Mouse (Mus musculus): ENCODE measurements around the gene F11. TPM values are rescaled to one million over a fixed set of nuclear protein-coding genes. Genes with fewer than 3 reads are reported as not detected.

F11 gene
- polyA plus RNA-seq, 1 experiment from 2014 or later = not detected

DNA sequence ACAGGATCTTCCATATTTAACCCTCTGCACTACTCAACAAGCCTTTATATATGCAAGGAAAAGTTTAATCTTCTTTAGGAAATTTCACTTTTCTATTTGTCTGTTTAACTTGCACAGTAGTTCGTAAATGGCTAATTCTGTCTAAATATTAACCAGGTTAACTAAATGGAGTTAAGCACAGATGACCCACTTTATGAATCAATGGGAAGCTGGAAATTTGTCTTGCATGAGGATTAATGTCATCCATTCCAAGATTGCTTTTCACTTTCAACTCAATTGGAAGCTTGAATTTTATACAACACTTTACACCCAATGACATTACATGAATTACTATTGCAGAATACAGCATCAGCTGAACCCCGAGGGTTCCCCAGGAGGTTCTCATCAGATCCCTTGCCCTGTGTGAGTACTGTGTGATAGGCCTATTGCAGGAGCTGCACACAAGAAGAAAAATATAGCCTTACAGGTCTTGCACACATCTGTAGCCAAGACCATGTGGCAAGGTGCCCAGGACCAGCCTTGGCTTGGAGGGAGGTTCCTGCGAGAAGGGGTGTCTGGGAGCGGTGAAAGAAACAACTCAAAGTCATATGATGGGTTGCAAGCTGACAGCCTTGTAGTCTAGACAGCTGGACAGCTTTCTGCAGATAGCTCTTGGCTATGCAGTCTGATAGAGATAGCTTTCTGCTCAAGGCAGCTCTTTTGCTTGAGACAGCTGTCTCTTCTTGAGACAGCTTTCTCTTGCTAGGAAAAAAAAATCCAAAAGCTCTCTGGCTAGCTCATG is 6.0 kb upstream of the F11 start:
- H3K36me3 ChIP-seq (replicated peaks) = no peaks in the 10 kb centered on the region
- 93% methylated on average over 4 of the region's 4 CpGs for WGBS
- no peak overlapping the region for H3K4me2 ChIP-seq

DNA sequence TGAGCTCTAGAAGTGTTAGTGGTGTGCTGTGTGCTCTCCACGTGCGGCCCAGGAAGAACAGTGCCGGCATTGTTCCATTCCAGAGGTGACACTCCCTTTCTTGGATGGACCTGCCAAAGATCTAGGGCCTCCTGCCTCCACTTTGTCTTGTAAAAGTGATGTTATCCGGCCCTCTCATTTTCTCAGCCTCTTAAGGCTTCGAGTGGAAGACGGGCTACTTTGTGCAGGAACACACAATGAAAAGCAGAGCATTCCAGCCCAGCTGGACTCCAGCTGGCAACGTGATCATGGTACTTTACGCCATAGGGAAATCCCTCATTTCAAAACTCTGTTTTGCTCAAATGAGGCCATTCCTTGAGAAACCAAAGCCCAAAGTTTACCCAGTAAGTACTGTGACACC is 5.2 kb upstream of the F11 start:
- Histone ChIP-seq H3K27me3 (replicated peaks) (no peaks in the 10 kb centered on the region), H3K4me3 (no peak overlapping the region), H3K4me1 (no peaks in the 10 kb centered on the region), H3K9ac (no peak overlapping the region), H3K4me2 (no peak overlapping the region), H3K36me3 (replicated peaks) (no peaks in the 10 kb centered on the region), H3K27ac (no peak overlapping the region), H3K9me3 (no peaks in the 10 kb centered on the region)
- ATAC-seq (replicated peaks) = no peak
- WGBS = 58% methylated on average over 8 of the region's 8 CpGs

More for the DNA sequence above, 6.0 kb upstream of the F11 start:
- Histone ChIP-seq H3K27me3 (replicated peaks) (no peaks in the 10 kb centered on the region), H3K4me3 (no peak overlapping the region), H3K9me3 (no peaks in the 10 kb centered on the region), H3K4me1 (no peaks in the 10 kb centered on the region), H3K9ac (no peak overlapping the region), H3K27ac (no peak overlapping the region)
- ATAC-seq (replicated peaks) = no peak

DNA sequence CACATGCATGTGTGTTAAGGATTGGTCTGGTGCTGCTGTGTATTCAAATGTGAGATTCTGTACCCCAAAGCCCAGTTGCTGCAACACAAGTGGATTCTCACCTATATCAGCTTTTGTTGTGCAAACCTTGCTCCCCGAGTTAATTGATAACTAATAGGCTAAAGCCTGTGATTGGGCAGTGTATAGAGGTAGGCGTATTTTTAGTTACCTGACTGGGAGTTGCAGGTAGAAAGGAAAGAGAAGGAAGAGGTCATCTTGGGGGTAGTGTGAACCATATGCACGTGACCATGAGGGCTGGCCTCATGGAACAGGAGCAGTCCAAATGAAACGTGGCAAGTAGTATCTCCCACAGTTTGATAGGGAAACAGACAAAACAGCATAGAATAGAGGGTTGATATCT is 3.1 kb upstream of the F11 start:
- Histone ChIP-seq H3K4me3 (no peak overlapping the region), H3K36me3 (replicated peaks) (no peaks in the 10 kb centered on the region), H3K27ac (no peak overlapping the region), H3K9ac (no peak overlapping the region), H3K27me3 (replicated peaks) (no peaks in the 10 kb centered on the region), H3K4me2 (no peak overlapping the region), H3K9me3 (no peaks in the 10 kb centered on the region), H3K4me1 (no peaks in the 10 kb centered on the region)
- no peak for ATAC-seq (replicated peaks)
- WGBS = 93% methylated on average over 4 of the region's 4 CpGs

DNA sequence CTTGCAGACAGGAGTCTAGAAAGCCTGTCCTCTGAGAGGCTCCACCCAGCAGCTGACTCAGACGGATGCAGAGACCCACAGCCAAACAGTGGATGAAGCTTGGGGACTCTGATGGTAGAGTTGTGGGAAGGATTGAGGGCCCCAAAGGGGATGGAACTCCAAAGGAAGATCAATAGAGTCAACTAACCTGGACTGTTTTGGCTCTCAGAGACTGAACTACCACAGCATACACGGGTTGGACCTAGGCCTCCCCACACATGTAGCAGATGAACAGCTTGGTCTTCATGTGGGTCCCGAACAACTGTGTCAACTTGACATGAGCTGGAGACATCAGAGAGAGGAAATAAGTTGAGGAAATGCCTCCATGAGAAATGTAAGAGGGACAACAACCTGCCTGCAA is 1.0 kb upstream of the F11 start:
- Histone ChIP-seq H3K4me3 (no peak overlapping the region), H3K4me1 (no peaks in the 10 kb centered on the region), H3K9me3 (no peaks in the 10 kb centered on the region), H3K27me3 (replicated peaks) (no peaks in the 10 kb centered on the region), H3K9ac (no peak overlapping the region), H3K4me2 (no peak overlapping the region), H3K36me3 (replicated peaks) (no peaks in the 10 kb centered on the region), H3K27ac (no peak overlapping the region)
- WGBS = 89% methylated on average over 3 of the region's 3 CpGs
- no peak for ATAC-seq (replicated peaks)

DNA sequence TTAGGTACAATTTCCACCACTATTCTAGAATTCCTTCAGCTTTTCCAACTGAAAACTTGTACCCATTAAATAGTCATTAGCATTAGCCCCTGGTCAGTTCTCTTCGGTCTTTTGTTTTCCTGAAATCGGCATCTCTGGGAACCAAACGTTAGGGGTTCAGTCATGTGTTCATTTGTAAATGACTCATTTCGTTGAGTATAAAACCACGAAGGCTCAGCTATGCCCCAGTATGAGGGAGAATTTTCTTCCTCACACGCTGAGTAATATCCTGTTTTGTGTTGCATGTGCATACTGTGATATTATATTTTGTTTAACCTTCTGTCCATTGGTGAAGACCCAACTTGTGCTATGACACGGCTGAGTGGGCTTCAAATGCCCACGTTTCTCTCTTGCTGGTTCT is 3.4 kb downstream of the F11 start:
- no peaks in the 10 kb centered on the region for H3K4me1 ChIP-seq
- H3K9me3 ChIP-seq = no peaks in the 10 kb centered on the region
- H3K4me3 ChIP-seq = no peak overlapping the region
- ATAC-seq (replicated peaks) = no peak
- no peak overlapping the region for H3K27ac ChIP-seq
- H3K27me3 ChIP-seq (replicated peaks) = no peaks in the 10 kb centered on the region
- no peak overlapping the region for H3K4me2 ChIP-seq
- no peak overlapping the region for H3K9ac ChIP-seq
- H3K36me3 ChIP-seq (replicated peaks) = no peaks in the 10 kb centered on the region
- 83% methylated on average over 8 of the region's 8 CpGs for WGBS

DNA sequence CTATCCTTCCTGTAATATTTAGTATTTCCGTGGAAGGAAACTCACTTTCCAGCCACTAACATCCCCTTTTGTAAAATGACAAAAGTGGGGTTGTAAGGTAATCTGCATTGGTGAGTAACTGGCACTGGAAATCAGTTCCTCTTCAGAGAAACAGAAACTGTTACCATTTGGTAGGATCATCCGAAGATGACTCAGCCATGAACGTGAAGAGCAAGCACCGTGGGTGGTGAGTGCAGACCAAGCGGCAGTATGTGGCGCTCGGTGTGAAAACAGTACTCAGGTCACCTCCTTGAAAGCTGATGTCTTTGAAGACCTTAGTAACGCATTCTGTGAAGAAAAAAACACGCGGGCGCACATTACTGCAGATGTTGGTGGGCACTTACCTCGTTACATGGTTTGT is 6.8 kb downstream of the F11 start:
- Histone ChIP-seq H3K27me3 (replicated peaks) (no peaks in the 10 kb centered on the region), H3K4me1 (no peaks in the 10 kb centered on the region), H3K4me3 (no peak overlapping the region), H3K9me3 (no peaks in the 10 kb centered on the region), H3K9ac (no peak overlapping the region), H3K27ac (no peak overlapping the region), H3K36me3 (replicated peaks) (no peaks in the 10 kb centered on the region), H3K4me2 (no peak overlapping the region)
- WGBS = 90% methylated on average over 12 of the region's 12 CpGs
- ATAC-seq (replicated peaks) = no peak

DNA sequence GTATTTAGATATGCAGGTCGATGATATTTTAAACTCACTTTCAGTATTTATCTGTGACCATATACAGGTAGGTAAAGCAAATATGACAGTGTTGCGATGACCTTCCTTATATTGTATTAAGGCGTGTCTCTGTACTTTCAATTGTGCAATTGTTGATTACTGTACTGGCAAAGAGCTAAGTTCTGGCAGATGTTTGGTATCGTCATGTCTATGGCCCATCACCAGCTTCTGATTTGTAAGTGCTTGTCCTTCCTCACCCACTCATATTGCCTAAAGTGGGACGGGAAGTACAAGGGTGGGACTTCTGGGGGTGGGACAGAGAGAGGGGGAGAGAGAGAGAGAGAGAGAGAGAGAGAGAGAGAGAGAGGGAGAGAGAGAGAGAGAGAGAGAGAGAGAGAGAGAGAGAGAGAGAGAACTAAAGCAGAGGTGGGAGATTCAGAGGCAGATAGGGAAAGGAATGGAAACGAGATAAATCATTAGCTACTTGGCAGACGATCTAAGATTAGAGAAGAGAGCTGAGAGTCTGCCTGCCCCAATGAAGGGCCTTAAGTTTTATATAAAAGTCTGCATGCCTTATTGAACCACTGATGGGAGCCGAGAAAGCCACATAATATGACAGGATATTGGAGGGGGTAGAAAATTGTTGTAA is 7.5 kb downstream of the F11 start:
- H3K27ac ChIP-seq = no peak overlapping the region

DNA sequence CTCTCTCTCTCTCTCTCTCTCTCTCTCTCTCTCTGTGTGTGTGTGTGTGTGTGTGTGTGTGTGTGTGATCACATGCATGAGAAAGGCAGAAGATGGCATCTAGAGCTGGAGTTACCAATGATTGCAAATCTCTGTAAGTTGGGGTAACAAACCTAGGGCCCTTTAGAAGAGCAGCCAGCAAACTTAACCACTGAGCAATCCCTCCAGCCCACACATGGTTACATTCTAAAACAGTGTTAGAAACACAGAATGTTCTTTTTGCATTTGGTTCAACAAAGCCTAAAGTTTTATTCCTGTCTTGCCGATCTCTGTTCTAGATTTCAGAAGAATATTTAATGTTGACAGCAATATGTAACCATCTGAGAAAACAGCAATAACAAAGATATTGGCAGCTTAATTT is 8.2 kb downstream of the F11 start:
- H3K36me3 ChIP-seq (replicated peaks) = no peaks in the 10 kb centered on the region
- no peak overlapping the region for H3K27ac ChIP-seq
- no peaks in the 10 kb centered on the region for H3K27me3 ChIP-seq (replicated peaks)
- H3K4me3 ChIP-seq = no peak overlapping the region
- ATAC-seq (replicated peaks) = no peak
- H3K4me2 ChIP-seq = no peak overlapping the region
- no peak overlapping the region for H3K9ac ChIP-seq
- H3K4me1 ChIP-seq = no peaks in the 10 kb centered on the region
- 95% methylated on average over 1 of the region's 1 CpGs for WGBS
- H3K9me3 ChIP-seq = no peaks in the 10 kb centered on the region

More for the DNA sequence above, 7.5 kb downstream of the F11 start:
- 84% methylated on average over 8 of the region's 8 CpGs for WGBS
- no peak overlapping the region for H3K4me2 ChIP-seq
- no peak for ATAC-seq (replicated peaks)
- no peaks in the 10 kb centered on the region for H3K9me3 ChIP-seq
- no peaks in the 10 kb centered on the region for H3K4me1 ChIP-seq
- no peaks in the 10 kb centered on the region for H3K36me3 ChIP-seq (replicated peaks)
- H3K9ac ChIP-seq = no peak overlapping the region
- H3K27me3 ChIP-seq (replicated peaks) = no peaks in the 10 kb centered on the region
- H3K4me3 ChIP-seq = no peak overlapping the region

DNA sequence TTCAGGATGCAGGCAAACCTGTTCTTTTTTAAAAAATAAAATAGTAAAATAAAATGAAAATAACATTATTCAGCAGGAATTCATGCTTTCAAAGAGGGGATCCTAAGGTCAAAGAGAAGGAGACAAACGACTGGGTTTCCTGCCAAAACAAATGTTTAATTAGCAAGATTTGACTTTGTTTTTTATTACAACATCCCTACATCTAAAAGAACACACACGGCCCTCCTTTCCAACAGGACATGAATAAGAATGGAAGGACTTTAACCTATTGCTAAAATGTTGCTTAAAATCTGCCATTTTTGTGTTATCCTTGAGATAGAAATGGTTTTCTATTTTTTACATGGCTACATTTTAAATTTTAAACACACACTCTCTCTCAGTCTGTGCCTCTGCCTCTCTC is 8.7 kb downstream of the F11 start:
- Histone ChIP-seq H3K9me3 (no peaks in the 10 kb centered on the region), H3K4me2 (no peak overlapping the region), H3K9ac (no peak overlapping the region), H3K4me1 (no peaks in the 10 kb centered on the region), H3K27ac (no peak overlapping the region), H3K36me3 (replicated peaks) (no peaks in the 10 kb centered on the region), H3K4me3 (no peak overlapping the region), H3K27me3 (replicated peaks) (no peaks in the 10 kb centered on the region)
- no peak for ATAC-seq (replicated peaks)
- 54% methylated on average over 2 of the region's 2 CpGs for WGBS

DNA sequence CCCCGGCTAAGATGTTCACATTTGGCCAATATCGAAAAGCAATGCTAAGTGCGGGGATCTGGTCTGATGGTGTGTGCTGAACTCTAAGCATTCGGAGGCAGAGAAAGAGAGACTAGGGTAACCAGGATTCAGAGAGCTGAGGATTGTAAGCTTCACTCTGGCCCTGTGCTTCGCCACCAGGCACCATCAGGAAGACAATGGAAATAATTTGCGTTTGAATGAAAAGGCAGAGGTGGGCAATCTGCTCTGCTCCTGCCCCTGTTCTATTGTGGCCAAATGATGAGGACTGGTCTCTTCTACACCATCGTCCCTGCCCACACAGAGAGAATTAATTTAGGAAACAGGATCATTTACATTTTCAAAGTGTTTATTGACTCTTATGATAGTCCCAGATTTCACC is 15.5 kb downstream of the F11 start:
- no peak for ATAC-seq (replicated peaks)
- no peaks in the 10 kb centered on the region for H3K9me3 ChIP-seq
- no peaks in the 10 kb centered on the region for H3K27me3 ChIP-seq (replicated peaks)
- no peak overlapping the region for H3K27ac ChIP-seq
- H3K36me3 ChIP-seq (replicated peaks) = no peaks in the 10 kb centered on the region
- no peak overlapping the region for H3K4me3 ChIP-seq
- H3K4me2 ChIP-seq = no peak overlapping the region
- H3K9ac ChIP-seq = no peak overlapping the region
- 27% methylated on average over 7 of the region's 7 CpGs for WGBS
- H3K4me1 ChIP-seq = no peaks in the 10 kb centered on the region

DNA sequence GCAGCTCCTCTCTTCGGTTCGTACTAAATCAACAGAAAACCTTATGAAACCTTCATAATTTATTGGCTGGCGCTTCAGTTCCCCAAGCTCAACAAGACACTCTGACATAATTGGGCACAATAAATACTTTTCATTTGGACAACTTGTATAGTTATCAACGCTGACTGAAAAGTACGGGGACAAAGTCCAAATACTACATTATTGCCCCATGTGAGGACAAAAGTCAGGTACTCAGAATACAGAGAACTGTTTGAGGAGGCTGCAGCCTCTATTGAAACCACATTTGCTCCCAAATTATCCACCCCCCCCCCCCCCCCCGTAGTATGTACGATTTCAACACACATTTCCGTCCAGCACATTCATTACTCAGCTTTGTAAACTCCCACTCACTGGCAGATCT is 22.5 kb downstream of the F11 start:
- WGBS = 88% methylated on average over 8 of the region's 8 CpGs
- no peaks in the 10 kb centered on the region for H3K36me3 ChIP-seq (replicated peaks)
- no peaks in the 10 kb centered on the region for H3K9me3 ChIP-seq
- no peak for ATAC-seq (replicated peaks)
- H3K27me3 ChIP-seq (replicated peaks) = no peaks in the 10 kb centered on the region
- H3K4me2 ChIP-seq = no peak overlapping the region
- no peak overlapping the region for H3K27ac ChIP-seq
- peaks cover 3% of the 10 kb centered on the region for H3K4me1 ChIP-seq
- no peak overlapping the region for H3K4me3 ChIP-seq
- no peak overlapping the region for H3K9ac ChIP-seq

DNA sequence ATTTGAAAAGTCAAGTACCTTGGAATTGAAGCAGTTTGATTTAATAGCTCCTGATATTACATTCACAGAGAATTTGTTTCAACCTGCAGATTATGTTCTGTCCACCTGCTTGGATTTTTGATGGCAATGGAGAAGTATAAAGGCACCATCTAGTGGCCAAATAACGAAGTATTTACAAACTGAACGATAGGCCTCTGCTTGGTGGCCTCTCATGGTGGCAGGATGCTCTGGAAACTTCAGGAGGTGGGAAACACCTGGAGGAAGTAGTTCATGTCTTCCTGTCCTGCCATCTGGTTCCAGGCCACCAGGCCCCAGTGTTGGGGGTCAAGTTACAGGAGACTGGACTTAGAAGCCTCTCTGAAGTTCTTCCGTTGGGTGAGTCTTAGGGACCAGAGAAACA is 23.5 kb downstream of the F11 start:
- Histone ChIP-seq H3K27ac (no peak overlapping the region), H3K4me2 (no peak overlapping the region), H3K27me3 (replicated peaks) (no peaks in the 10 kb centered on the region), H3K4me1 (peaks cover 3% of the 10 kb centered on the region), H3K9ac (no peak overlapping the region), H3K36me3 (replicated peaks) (no peaks in the 10 kb centered on the region), H3K9me3 (no peaks in the 10 kb centered on the region), H3K4me3 (no peak overlapping the region)
- no peak; the same call in 1 of the 2 replicates for ATAC-seq (replicated peaks)
- 32% methylated on average over 3 of the region's 3 CpGs for WGBS
